Mouse (Mus musculus): ENCODE results near the gene Nop53.

DNA sequence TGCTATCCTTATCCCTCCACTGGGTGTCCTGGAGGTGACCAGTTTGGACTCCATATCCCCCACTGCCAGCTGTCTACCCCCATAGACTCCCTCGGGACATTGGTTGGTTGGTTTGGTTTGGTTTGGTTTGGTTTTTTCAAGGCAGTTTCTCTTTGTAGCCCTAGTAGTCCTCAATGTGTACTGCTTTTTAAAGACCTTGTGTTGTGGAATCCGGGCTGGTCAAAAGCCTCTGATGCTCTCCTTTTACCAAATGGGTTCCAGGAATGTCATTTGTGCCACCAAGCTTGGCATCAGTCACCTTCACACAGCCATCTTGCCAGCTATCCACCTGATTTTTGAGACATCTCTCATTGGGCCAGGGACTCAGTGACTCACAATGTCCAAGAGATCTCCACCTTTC lies 31.1 kb downstream of the Nop53 start:
- TF ChIP-seq GATA1 (IDR thresholded peaks at IDR 0.05; ENCODE audit: borderline replicate concordance, low read length) (no peak), FLI1 (IDR thresholded peaks at IDR 0.05; ENCODE audit: low read length) (no peak)
